Mouse (Mus musculus) left cerebral cortex, postnatal 10 days (tissue): ENCODE data around the gene Fam189a1. TPM values are rescaled to one million over a fixed set of nuclear protein-coding genes. Genes with fewer than 3 reads are reported as not detected.

Source experiments
- DNase-seq, 2 experiments: peaks; one replicate each; pipeline ENCODE4 v3.0.0; 2021 to 2022; ENCODE audit warnings: low spot score in 2 of 2, mixed read lengths in 1 of 2; ENCODE audit errors: extremely low spot score in 1 of 2
- intact Hi-C: fragments of 180-260 bp; cut with DNase I; formaldehyde crosslinking; loops from one replicate; pipeline ENCODE4 v1.15.1; 2025
- total RNA-seq, 2 experiments: library from RNA; stranded (reverse); gene quantifications; 2 replicates each; pipeline ENCODE4 v1.2.3; 2021

Gene Fam189a1
- total RNA-seq, 2 experiments from 2014 or later, result 52.2 to 59.0 TPM

DNA sequence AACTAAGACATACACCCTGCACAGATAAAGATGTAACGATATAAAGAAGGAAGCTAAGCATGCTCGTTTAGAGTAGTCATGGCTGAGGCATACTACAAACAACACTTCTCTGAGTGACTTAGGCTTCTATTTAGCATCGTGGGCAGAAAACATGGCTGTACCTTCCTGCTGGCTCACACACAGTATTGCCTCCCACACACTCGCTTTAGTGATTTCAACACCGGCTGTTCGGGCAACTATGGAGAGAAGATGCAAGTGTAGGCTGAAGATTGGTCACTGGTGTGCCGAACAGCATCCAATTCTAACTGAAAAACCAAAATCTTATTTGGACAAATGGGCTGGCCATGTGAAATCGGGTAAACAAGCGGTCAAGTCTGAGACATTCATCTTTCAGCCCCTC, 44.7 kb downstream of the Fam189a1 start:
- peak in 1 of 2 experiments; percentile 62 for DNase-seq
- intact Hi-C loops, result no loop called here

DNA sequence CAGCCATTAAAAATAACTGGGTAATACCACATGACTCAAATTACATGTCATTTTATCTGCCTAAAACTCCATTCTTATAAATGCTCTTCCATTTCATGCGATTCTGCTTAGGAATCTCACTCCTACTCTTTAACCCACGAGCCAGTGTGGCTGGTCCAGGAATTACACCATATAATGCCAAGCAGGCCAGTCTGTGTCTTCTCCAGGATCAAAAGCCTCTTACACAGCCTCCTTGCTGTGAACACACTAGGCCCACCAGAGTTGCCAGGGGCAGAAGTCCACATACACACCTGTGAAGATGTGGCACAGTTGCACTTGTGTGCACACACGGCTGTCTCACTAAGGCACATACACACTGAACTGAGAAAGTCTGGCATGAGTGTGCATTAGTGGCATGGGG, 50.8 kb downstream of the Fam189a1 start:
- no peak for DNase-seq
- intact Hi-C loops, result no loop called here

DNA sequence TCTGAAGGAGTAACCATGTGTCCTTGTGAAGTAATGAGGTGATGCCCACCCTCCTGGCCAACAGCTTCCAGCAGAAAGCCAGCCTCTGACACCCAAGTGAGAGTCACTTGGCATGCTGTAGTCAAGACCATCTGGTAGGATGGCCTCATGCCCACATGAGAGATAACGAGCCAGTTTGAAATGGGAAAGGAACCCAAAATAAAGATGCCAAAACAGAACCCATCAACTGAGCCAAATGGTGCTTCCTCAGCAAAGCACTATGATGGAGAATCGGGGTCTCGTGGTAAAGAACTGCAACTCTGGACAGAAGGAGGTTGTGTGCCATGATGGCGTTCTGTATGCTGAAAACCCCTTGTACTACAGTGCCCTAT, 51.3 kb downstream of the Fam189a1 start:
- peak in 1 of 2 experiments; percentile 47 for DNase-seq
- intact Hi-C loops, result no loop called here

DNA sequence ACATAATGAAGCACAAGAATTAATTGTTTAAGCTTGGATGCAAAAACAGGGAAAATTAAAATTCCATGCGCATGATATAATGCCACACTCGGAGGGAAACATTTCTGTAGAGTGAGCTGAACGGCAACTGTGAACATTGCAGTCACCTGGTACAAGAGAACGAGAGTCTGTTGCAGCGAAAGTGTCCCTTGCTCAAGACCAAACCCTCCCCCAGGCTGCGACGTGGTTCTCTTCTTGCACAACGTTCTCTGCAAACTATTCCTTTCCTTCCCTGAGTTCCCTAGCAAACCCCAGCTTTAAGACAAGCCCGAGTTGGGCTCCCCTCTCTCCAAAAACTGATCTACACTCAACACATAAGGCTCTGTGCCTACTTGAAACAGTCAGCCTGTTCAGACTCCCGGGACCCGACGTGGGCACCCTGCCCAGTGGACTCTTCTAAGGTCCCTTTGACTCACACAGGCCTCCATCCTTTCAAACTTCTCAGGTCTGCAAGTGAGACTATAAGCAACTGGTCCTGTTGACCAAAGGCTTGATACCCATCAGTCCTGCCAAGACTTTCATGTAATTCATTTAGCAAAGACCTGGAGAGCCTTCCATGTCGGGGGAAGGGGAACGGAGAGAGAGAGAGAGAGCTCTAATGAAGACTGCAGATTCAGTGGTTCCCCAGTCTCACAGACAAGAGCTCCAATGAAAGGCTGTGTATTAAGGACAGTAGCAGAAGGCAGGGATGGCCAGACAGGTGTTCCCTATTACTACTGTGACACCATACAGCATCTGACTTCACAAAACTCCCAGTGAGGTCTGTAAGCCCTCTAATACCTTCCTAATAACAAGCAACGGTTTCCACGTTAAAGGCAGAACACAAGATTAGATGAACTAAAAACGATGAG, 51.9 kb downstream of the Fam189a1 start:
- intact Hi-C loops, result no loop called here

DNA sequence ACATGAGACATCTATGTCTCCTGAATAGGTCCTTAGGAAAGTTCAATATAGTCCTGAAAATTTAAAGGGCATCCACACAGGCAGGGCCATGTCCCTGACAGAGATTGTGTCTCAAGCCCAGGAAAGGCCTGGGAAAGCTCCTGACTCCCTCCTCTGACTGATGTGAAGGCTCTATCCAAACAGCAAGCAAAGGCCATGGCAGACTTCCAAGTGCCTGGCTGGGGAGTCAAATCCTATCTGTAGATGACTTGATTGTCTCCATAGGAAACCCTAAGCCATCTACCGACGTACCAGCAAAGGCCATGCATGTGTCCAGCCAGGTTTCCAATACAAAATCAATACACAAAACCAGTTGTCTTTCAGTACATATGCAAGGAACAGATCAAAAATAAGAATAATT, 54.7 kb downstream of the Fam189a1 start:
- no peak for DNase-seq
- intact Hi-C loops, result no loop called here

More for the DNA sequence above, 51.9 kb downstream of the Fam189a1 start:
- DNase-seq, result no peak

DNA sequence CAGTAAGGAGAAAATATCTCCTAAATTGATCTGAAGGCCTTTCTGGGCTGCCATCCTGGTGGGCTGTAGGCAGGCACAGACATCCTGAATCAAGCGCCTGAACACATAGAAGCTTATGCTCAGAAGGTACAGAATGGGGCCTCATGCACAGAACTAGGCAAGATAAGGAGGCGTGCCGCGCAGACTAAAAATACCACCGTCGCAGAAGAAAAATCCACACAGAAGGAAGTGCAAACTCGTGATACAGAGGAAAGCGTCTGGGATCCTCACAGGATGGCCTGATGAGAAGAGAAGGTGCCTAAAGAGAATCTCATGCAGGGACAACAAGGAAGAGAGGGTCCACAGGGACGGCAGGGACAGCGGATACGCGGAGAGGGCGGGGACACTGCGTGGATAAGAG, 58.7 kb downstream of the Fam189a1 start:
- peak in 1 of 2 experiments; percentile 40 for DNase-seq
- intact Hi-C loops, result no loop called here

DNA sequence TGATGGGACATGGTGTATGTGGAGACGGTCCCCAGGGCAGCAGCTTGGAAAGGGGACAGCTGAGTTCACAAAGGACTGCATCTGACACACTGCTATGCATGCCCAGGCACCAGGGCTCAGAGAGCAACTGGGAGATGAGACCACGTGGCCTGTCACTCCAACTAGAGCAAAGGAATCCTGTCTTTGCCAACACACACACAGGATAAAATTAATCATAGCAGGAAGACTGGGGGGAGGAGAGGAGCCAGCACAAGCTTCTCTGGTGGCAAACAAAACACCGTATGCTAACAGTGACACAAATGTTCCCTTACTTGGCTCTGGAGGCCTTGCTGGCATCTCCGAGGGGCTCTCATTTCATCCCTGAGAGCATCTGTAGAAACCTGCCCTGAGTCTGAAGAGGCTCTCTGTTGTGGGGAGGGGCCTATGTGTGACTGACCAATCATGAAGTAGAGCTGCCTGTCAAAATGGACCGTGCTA, 60.7 kb downstream of the Fam189a1 start:
- DNase-seq, result peak in 1 of 2 experiments; percentile 40
- intact Hi-C loops, result no loop called here

DNA sequence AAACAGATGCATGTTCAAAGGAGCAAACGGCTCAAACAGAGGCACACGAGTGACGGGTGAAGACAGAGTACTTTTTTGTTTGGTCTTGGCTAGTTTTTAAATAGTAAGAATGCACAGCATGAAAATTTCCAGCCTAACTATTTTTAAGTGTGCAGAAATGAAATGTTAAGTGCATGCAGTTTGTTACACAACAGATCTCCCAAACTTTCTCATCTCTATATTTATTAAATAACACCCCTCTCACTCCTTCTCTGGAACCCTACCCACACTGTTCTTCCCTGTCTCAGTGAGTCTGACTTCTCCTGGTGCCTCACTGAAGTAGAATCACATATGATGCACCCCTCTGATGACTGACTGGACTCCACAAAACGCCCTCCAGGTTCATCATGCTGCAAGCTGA, 63.1 kb downstream of the Fam189a1 start:
- no peak for DNase-seq
- intact Hi-C loops, result no loop called here

DNA sequence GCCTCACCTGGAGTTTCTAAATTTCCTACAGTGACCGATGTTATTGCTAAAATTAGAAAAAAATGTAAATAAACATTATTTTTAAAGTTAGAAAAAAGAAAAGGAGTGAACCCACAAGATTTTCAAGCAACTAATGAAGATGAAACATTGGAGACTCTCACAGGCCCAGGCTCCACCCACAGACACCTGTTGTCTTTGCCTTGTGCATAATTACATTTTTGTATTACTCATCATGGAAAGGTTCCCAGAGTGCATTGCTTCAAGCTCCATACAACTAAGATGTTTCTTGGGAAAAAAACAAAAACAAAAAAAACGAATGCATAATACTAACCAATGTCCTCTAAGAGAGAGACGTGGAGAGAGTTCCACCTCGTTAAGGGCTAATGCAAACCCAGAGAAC, 64.9 kb downstream of the Fam189a1 start:
- intact Hi-C loops, result no loop called here
- DNase-seq, result no peak

DNA sequence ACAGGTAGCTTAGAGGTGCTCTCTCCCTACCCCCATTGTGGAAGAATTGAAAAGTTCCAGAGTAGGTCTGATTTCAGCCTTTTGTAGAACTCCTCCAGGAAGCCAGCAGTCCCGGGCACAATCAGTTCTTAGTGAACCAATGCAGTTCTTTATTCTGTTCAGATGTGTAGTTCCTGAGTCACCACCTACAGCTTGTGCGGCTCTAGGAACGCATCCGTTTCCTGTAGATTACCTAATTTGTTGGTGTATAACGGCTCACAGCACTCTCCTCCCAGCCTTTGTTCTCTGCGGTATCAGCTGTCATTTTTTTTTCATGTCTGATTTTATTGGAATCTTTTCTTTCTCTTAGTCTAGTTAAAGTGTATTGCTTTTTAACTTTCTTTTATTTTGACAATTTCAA, 70.4 kb downstream of the Fam189a1 start:
- intact Hi-C loops, result no loop called here
- no peak for DNase-seq

DNA sequence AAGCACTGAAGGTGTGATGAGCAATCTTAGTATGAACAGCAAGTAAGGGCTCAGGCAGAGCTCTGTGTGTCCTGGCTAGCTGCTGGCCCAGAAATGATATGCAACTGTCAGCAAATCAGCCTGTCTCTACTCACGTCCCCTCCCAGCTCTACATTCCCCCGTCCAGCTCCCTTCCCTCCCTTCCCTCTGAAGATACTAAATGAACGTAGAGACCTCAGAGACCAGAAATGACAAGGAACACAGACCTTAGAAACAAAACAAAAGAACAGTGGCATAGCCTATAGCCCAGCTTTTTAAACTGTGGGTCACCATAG, 73.6 kb downstream of the Fam189a1 start:
- DNase-seq, result no peak
- intact Hi-C loops, result no loop called here

DNA sequence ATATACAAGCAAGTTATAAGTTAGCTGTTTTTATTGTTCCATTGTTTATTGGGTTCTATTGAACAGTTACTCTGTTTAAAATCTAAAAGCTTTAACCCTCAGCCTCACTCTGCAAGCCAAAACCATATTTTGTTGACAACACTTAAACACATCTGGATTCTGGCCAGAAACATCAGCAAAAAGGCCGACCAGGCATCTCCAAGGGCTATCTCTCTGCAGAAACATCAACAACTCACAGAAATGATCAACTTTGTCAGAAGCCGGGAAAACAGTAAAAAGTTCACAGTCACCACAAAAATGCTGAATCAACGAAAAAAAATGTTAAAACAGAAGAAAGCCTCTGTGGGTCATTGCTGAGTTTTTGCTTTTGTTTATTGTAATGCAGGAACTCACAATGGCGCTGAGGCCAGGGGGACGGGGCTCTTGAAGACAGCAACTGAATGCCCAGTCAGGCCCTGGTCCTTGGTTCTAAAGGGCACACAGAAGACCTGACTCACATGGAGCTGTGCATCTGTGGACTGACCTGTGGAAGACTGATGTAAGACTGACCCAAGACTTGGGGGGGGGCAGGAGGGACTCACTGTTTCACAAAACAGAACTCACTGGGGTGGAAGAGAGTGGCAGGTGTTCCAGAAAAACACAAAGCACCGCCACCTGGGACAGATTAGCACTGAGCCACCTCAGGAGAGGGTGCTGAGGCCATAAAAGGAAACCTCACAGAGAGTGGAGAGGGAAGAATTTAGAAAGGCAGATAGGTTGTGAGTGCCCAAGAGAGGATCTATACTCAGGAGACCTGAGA, 74.2 kb downstream of the Fam189a1 start:
- intact Hi-C loops, result no loop called here
- no peak for DNase-seq

DNA sequence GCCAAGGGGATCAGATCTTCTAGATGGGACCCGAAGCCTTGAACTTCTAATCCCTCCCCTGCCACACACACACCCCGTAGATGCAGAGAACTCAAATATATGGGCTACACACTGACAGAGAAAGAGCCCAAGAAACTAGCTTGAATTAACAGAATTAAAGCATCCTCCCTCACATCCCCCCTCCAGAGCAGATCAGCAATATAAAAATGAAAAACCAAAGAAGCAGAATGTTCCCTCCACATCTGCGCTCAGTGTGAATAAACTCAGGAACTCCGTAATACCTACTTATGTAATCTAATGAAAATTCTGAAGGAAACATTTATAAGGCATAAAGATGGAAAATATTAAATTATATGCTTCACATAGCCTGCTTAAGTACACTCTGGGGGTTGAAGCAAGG, 80.2 kb downstream of the Fam189a1 start:
- intact Hi-C loops, result no loop called here
- no peak for DNase-seq

DNA sequence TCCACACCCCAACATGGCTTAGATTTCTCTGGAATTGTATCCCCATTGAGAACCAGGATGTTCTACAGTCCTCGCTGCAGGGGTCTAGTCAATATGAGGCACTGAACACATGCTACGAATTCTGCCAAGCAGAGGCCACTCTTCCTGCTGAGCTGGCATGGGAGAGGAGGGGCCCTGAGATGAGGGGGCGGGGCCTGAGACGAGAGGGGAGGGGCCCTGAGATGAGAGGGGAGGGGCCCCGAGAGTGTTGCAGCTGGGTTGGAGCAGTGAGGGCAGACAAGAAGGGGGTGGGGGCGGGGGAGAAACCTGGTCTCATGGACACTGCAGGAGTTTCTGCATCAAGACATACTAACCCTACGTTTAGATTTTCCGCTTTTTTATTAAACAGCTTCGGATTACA, 82.2 kb downstream of the Fam189a1 start:
- intact Hi-C loops, result loop anchor here (5.0 kb wide), 2 partner anchors 83 to 122 kb away; partner anchors contain the start of gene Fam189a1
- peak in 1 of 2 experiments; percentile 30 for DNase-seq

DNA sequence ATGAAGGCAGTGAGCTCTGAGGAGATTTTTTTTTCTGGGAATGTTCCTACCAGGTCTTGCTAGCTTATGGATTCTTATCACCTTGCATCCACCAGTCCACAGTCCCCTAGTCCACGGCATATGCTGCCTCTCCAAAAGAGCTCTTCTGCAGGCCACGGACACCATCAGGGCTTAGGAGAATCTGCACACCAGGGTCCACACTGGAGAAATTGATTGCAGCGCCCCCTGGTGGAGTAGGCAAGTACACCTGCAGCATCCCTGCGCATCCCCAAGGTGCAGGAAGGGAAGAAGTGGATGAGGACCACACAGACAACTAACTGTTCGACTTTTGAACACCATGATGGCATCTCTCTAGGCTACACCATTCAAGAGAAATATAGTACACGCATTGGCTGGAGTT, 82.8 kb downstream of the Fam189a1 start:
- intact Hi-C loops, result loop anchor here (5.0 kb wide), 2 partner anchors 84 to 121 kb away; partner anchors contain the start of gene Fam189a1
- peak; percentile 39 to 68 for DNase-seq

DNA sequence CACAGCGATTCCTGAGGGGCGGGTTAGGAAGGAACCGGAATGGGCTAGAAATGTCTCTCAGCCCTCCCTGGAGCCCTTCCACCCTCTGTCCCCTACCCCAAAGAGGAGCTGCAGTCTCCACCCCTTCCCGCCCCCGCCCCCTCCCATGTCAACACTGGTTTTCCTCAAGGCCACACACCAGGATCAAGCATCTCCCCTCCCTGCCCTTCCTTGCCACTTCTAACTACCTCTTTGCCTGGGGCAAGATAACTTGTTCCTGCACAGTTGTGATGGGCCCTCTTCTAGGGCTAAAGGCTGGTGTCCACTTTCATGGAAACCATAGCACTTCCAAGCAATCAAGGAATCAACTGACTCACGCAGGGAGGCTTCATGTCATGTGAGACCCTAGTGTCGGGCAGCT, 90.2 kb downstream of the Fam189a1 start:
- DNase-seq, result no peak
- intact Hi-C loops, result no loop called here

DNA sequence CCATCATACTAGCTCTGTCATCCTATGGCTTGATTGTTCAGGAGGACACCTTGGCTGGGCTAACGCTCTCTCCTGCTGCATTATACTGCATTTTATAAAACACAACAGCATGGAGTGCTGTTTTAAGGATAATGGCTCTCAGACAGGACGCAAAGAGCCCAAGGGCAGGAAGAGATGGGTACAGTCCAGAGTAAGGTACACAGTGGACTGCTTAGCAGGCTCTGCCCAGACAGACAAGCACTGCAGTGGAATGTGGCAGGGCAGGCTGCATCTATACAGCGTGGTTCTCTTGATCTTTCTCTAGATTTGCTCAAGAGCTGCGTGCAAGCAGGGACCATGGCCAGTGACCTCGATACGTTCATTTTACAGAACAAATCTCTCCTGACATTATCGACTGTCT, 90.9 kb downstream of the Fam189a1 start:
- no peak for DNase-seq

DNA sequence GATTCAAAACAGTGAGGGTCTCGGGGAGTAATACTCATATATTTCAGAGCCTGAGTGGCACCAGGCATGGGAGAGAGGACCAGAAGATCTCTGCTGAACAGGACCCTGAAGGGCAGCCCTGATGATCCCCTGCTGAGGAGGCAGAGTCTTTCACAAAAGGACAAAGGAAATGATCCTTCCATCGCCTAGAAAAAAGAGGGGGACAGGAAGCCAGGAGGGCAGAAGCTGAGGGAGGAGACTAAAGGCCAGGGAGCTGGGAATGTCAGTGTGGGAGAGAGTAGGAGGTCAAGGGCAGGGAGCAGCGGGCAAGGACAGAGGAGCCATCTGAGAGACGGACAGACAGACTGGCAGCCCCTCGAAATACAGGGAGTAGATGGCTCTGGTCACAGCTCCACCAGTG, 91.7 kb downstream of the Fam189a1 start:
- intact Hi-C loops, result no loop called here
- DNase-seq, result no peak

More for the DNA sequence above, 90.9 kb downstream of the Fam189a1 start:
- intact Hi-C loops, result no loop called here

DNA sequence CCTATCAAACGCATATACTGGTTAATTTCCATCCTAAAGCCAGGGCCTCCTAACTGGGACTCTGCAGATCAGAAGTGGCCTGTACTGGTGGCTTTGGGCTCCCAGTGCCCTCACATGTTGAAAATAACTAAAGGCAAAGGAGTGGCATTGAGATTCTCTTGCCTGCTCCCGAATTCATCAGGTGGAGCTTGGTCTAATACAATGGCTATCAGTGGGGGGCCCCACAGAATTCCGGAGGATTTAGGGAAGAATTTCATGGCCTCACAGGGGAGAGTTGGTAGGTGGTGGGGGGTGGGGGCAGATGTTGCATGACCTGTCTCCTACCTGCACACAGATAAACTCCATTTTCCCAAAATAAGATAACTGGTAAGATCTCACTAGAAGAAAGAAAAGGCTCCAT, 92.3 kb downstream of the Fam189a1 start:
- DNase-seq, result no peak
- intact Hi-C loops, result no loop called here
